Mouse (Mus musculus): ENCODE measurements at regions not wholly inside any gene's neighbourhood (a gene's known extent, or its start where the extent isn't known, plus 50 kb on each side); places are given as distances from the start of the nearest gene placed in this dataset.

DNA sequence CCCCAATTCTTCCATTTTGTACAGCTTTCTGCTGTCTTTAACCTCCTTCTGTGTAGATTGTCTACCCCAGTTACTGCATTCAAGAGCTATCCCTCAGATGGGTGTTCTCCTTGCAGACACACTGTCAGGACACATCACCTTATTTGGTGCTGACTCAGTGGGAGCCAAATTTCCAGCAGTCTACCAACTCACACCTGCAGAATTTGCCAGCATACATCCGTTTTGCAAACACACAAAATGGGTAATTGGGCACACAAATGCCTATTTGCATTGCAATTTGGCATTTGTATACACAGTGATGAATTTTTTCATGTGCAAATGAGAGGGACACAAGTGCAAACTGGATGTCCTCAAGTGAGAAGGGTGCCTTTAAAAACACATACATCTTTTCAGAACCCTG is 649.5 kb downstream of the Bcl11a start:
- no peak overlapping the region for H3K4me2 ChIP-seq (ENCODE audit: low read depth, low read length, severe bottlenecking)
- DNase-seq (ENCODE audit: low spot score) (no peak), ATAC-seq (replicated peaks; ENCODE audit: low FRiP score) (no peak)
- no peaks in the 10 kb centered on the region for H3K4me1 ChIP-seq (replicated peaks; ENCODE audit: control insufficient read depth, insufficient read depth, low read length)
- no peaks in the 10 kb centered on the region for H3K27me3 ChIP-seq (ENCODE audit: control insufficient read depth, insufficient read depth, low read length)
- H3K27ac ChIP-seq (ENCODE audit: low read depth, low read length): no peak overlapping the region
- H3K9ac ChIP-seq (ENCODE audit: low read length): no peak overlapping the region
- WGBS: 44% methylated on average over 1 of the region's 1 CpGs
- no peaks in the 10 kb centered on the region for H3K36me3 ChIP-seq (ENCODE audit: control insufficient read depth, insufficient read depth, low read length)
- H3K4me3 ChIP-seq (ENCODE audit: low read depth, low read length): no peak overlapping the region
- no peaks in the 10 kb centered on the region for H3K9me3 ChIP-seq (ENCODE audit: control insufficient read depth, low read length)

DNA sequence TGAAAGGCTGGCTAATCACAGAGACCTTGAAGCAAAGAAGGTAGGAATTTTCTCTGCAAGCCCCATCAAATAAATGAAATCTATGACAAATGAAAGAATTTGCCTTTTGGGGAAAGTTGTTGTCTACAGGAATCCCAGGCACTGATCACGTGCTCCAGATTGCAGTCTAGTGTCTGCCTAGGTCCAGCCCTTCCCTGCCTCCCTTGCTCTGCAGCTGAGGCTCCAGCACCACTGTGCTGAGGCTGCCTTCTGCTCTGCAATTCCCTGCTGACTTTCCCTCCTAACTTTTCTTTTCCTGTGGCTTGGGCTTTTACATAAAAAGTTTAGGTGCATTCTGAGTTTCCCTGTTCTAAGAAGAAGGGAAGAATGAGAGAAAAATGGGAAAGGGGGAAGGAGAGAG is 653.6 kb downstream of the Bcl11a start:
- H3K27ac ChIP-seq (ENCODE audit: low read depth, low read length): no peak overlapping the region
- no peak overlapping the region for H3K4me2 ChIP-seq (ENCODE audit: low read depth, low read length, severe bottlenecking)
- no peak overlapping the region for H3K9ac ChIP-seq (ENCODE audit: low read length)
- ATAC-seq (replicated peaks; ENCODE audit: low FRiP score): no peak
- H3K9me3 ChIP-seq (ENCODE audit: control insufficient read depth, low read length): no peaks in the 10 kb centered on the region
- no peaks in the 10 kb centered on the region for H3K27me3 ChIP-seq (ENCODE audit: control insufficient read depth, insufficient read depth, low read length)
- H3K4me3 ChIP-seq (ENCODE audit: low read depth, low read length): no peak overlapping the region
- WGBS: 24% methylated on average over 1 of the region's 1 CpGs
- DNase-seq (ENCODE audit: low spot score): no peak
- no peaks in the 10 kb centered on the region for H3K36me3 ChIP-seq (ENCODE audit: control insufficient read depth, insufficient read depth, low read length)
- no peaks in the 10 kb centered on the region for H3K4me1 ChIP-seq (replicated peaks; ENCODE audit: control insufficient read depth, insufficient read depth, low read length)

DNA sequence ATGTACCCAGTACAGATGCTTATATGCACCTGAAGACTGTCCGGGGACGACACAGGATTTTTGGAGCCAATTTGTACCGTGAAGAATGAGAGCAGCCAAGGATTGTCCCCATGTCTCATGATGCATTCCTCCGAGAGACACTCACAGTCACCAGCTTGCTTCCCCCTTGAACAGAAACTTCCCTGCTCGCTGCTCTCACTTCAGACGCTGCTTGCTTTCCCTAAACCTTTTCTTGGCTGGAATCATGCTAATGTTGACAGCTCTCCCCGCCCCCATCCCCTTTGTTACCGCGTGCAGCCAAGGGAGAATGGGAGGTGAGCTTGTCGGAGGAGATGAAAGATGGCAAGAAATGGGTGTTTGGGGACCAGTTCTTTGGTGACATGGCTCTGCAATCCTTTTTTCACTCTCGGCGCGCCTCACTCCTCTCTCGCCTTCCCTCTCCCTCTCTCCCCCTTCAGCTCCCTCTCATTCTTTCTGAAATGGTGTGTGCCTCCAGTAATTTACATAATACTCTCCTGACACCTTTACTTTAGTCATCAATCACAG is 661.9 kb downstream of the Bcl11a start:
- peaks cover 12% of the 10 kb centered on the region for H3K4me1 ChIP-seq (replicated peaks; ENCODE audit: control insufficient read depth, insufficient read depth, low read length)
- DNase-seq (ENCODE audit: low spot score) (peak; percentile 59), ATAC-seq (replicated peaks; ENCODE audit: low FRiP score) (peak; percentile 51)
- H3K9ac ChIP-seq (ENCODE audit: low read length): peak overlapping the region; percentile 12
- peak overlapping the region; percentile 4; the same call in 1 of the 2 replicates for H3K4me3 ChIP-seq (ENCODE audit: low read depth, low read length)
- 0 out of 2 replicates have a peak overlapping the region, but pooled peaks have one; percentile 38 for H3K27ac ChIP-seq (ENCODE audit: low read depth, low read length)
- WGBS: 3% methylated on average over 14 of the region's 14 CpGs
- H3K4me2 ChIP-seq (ENCODE audit: low read depth, low read length, severe bottlenecking): peak overlapping the region; percentile 39
- H3K36me3 ChIP-seq (ENCODE audit: control insufficient read depth, insufficient read depth, low read length): no peaks in the 10 kb centered on the region
- no peaks in the 10 kb centered on the region for H3K27me3 ChIP-seq (ENCODE audit: control insufficient read depth, insufficient read depth, low read length)
- H3K9me3 ChIP-seq (ENCODE audit: control insufficient read depth, low read length): no peaks in the 10 kb centered on the region

DNA sequence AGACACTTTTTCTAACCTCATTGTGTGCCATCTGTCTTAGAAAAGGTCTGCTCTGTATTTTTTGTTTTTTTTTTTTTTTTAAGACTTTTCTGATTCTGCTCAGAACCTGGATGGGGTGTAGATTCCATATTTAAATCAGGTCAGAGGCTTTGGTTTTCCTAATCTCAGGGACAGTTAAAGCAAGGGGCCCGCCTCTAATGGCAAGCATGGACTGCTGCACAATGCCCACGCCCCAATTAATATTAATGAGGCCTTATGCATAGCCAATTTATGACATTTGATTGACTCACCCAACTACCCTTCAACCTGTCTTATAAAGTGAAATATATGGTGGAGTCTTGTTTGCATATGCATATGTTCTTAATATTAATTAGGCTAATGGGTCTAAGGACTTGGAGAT is 662.6 kb downstream of the Bcl11a start:
- Histone ChIP-seq H3K9me3 (ENCODE audit: control insufficient read depth, low read length) (no peaks in the 10 kb centered on the region), H3K4me3 (ENCODE audit: low read depth, low read length) (no peak overlapping the region), H3K4me2 (ENCODE audit: low read depth, low read length, severe bottlenecking) (no peak overlapping the region; the same call in 1 of the 2 replicates), H3K27ac (ENCODE audit: low read depth, low read length) (no peak overlapping the region), H3K36me3 (ENCODE audit: control insufficient read depth, insufficient read depth, low read length) (no peaks in the 10 kb centered on the region), H3K4me1 (replicated peaks; ENCODE audit: control insufficient read depth, insufficient read depth, low read length) (peaks cover 12% of the 10 kb centered on the region), H3K27me3 (ENCODE audit: control insufficient read depth, insufficient read depth, low read length) (no peaks in the 10 kb centered on the region), H3K9ac (ENCODE audit: low read length) (no peak overlapping the region)
- 41% methylated on average over 2 of the region's 2 CpGs for WGBS
- DNase-seq (ENCODE audit: low spot score) (no peak), ATAC-seq (replicated peaks; ENCODE audit: low FRiP score) (peak; percentile 63)

DNA sequence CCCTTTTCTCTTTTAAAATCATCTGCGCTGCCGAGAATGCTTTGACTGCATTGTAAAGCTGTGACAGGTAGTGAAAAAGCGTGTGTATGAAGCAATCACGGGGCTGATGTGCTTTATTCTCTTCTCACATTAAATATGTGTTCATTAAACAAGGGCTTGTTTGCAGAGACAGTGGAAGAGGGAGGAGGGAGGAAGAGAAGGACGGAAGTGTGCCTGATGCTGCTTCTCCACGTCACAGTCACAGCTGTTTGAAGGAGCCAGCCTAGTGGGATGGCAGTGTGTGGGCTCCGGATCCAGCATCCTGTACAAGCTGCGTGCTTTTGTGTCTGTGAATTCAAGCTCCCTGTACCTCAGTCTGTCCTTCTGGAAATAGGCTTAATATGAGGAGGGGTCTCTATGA is 664.7 kb downstream of the Bcl11a start:
- WGBS: 40% methylated on average over 8 of the region's 8 CpGs
- Histone ChIP-seq H3K4me3 (ENCODE audit: low read depth, low read length) (no peak overlapping the region), H3K27ac (ENCODE audit: low read depth, low read length) (no peak overlapping the region), H3K36me3 (ENCODE audit: control insufficient read depth, insufficient read depth, low read length) (no peaks in the 10 kb centered on the region), H3K27me3 (ENCODE audit: control insufficient read depth, insufficient read depth, low read length) (no peaks in the 10 kb centered on the region), H3K9ac (ENCODE audit: low read length) (no peak overlapping the region), H3K4me1 (replicated peaks; ENCODE audit: control insufficient read depth, insufficient read depth, low read length) (peaks cover 12% of the 10 kb centered on the region), H3K9me3 (ENCODE audit: control insufficient read depth, low read length) (no peaks in the 10 kb centered on the region), H3K4me2 (ENCODE audit: low read depth, low read length, severe bottlenecking) (no peak overlapping the region)
- ATAC-seq (replicated peaks; ENCODE audit: low FRiP score): no peak
- no peak for DNase-seq (ENCODE audit: low spot score)

DNA sequence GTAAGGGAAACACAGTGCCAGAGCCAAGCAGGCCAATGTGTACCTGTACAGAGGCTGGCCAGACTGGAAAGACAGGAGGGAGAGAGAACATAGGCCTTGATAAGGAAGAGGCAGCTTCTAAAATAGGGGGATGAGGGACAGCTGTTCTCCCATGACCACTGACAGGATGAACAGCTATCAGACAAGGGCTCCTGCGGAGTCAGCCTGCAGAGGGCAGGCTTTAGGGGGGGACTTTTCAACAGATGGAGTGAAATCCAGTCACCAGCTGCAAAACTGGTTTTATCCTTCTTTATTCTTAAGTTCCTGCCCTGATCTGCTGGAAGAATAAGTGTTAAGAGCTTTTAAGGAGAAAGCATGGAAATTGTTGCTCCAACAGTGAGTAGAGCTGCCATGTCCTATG is 665.6 kb downstream of the Bcl11a start:
- Histone ChIP-seq H3K27ac (ENCODE audit: low read depth, low read length) (no peak overlapping the region), H3K36me3 (ENCODE audit: control insufficient read depth, insufficient read depth, low read length) (no peaks in the 10 kb centered on the region), H3K27me3 (ENCODE audit: control insufficient read depth, insufficient read depth, low read length) (no peaks in the 10 kb centered on the region), H3K9me3 (ENCODE audit: control insufficient read depth, low read length) (no peaks in the 10 kb centered on the region), H3K4me1 (replicated peaks; ENCODE audit: control insufficient read depth, insufficient read depth, low read length) (peaks cover 12% of the 10 kb centered on the region), H3K4me2 (ENCODE audit: low read depth, low read length, severe bottlenecking) (no peak overlapping the region), H3K4me3 (ENCODE audit: low read depth, low read length) (no peak overlapping the region), H3K9ac (ENCODE audit: low read length) (no peak overlapping the region)
- WGBS: 55% methylated on average over 1 of the region's 1 CpGs
- no peak for ATAC-seq (replicated peaks; ENCODE audit: low FRiP score)
- no peak for DNase-seq (ENCODE audit: low spot score)

DNA sequence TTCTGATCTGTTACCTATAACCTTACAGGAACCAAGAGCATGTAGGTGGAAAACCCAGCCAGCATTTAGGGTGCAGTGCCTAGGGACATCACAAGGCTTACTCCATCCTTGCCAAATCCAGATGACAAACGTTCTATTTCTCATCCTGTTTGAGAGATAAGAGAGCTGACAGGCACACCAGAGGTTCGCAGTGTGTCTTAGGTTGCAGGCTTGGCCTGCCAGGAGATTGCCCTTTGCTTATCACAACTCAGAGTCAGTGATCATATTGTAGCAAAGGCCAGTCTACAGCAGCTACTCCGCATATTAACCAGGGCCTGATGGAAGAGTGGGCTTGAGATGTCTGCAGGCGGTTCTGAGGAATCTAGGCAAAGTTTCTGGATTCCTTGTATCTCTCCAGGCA is 668.0 kb downstream of the Bcl11a start:
- no peak for ATAC-seq (replicated peaks; ENCODE audit: low FRiP score)

DNA sequence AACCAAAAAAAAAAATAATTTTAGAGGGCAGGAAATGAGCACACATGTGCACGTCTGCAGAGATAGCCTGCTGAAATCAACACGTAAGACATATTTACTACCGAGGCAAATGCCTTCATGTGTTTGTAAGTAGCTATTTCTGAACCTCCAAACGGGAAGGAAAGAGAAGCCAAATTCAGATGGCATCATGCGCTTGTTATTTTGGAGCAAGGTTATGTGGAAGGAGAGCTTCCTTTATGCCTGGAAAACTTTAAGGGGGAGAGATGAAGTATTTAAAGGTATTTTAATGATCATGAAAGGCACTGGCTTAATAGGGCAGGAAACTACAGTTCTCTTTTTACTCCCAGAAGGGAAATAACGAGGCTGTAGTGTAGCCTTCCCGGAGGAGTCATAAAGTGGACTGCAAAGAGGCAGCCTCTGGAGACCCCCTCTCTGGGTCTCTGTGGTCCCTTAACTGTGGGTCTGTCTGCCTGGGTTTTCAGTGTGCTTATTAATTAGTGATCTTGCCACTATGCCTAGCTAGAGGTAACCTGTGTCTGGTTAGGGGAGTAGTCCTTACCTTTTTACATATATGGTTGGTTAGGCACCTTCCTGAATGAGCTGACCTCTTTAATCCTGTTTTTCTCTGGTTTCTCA is 672.4 kb downstream of the Bcl11a start:
- no peak overlapping the region for H3K4me2 ChIP-seq (ENCODE audit: low read depth, low read length, severe bottlenecking)
- 71% methylated on average over 7 of the region's 7 CpGs for WGBS
- no peaks in the 10 kb centered on the region for H3K36me3 ChIP-seq (ENCODE audit: control insufficient read depth, insufficient read depth, low read length)
- ATAC-seq (replicated peaks; ENCODE audit: low FRiP score): no peak
- H3K9me3 ChIP-seq (ENCODE audit: control insufficient read depth, low read length): no peaks in the 10 kb centered on the region
- H3K9ac ChIP-seq (ENCODE audit: low read length): no peak overlapping the region
- H3K27ac ChIP-seq (ENCODE audit: low read depth, low read length): no peak overlapping the region
- no peaks in the 10 kb centered on the region for H3K4me1 ChIP-seq (replicated peaks; ENCODE audit: control insufficient read depth, insufficient read depth, low read length)
- H3K4me3 ChIP-seq (ENCODE audit: low read depth, low read length): no peak overlapping the region
- H3K27me3 ChIP-seq (ENCODE audit: control insufficient read depth, insufficient read depth, low read length): no peaks in the 10 kb centered on the region
- DNase-seq (ENCODE audit: low spot score): no peak

More for the DNA sequence above, 668.0 kb downstream of the Bcl11a start:
- WGBS: 89% methylated on average over 4 of the region's 4 CpGs
- peaks cover 6% of the 10 kb centered on the region for H3K4me1 ChIP-seq (replicated peaks; ENCODE audit: control insufficient read depth, insufficient read depth, low read length)
- no peaks in the 10 kb centered on the region for H3K9me3 ChIP-seq (ENCODE audit: control insufficient read depth, low read length)
- H3K36me3 ChIP-seq (ENCODE audit: control insufficient read depth, insufficient read depth, low read length): no peaks in the 10 kb centered on the region
- no peak for DNase-seq (ENCODE audit: low spot score)
- no peak overlapping the region for H3K27ac ChIP-seq (ENCODE audit: low read depth, low read length)
- no peak overlapping the region for H3K9ac ChIP-seq (ENCODE audit: low read length)
- H3K4me2 ChIP-seq (ENCODE audit: low read depth, low read length, severe bottlenecking): no peak overlapping the region
- no peaks in the 10 kb centered on the region for H3K27me3 ChIP-seq (ENCODE audit: control insufficient read depth, insufficient read depth, low read length)
- no peak overlapping the region for H3K4me3 ChIP-seq (ENCODE audit: low read depth, low read length)

DNA sequence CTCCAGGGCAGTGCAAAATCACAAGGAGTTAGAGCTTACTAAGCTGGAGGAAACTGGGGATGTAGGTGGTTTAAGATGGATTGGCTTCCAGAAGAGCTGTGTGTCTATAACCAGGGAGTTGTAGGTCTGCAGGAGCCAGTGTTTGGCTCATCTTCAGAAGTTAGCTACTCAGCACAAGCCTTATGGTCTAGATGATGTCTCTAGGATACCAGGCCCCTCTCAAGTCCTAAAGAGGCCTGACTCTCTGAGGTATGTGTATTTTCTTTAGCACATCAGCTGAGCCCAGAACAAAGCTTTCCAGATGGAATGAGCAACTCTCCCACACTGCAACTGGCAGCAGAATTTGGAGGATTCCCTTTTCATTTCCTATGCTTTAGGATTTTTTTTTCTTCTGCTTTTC is 680.3 kb downstream of the Bcl11a start:
- Histone ChIP-seq H3K9ac (ENCODE audit: low read length) (no peak overlapping the region), H3K4me3 (ENCODE audit: low read depth, low read length) (no peak overlapping the region), H3K27ac (ENCODE audit: low read depth, low read length) (no peak overlapping the region), H3K4me2 (ENCODE audit: low read depth, low read length, severe bottlenecking) (no peak overlapping the region), H3K27me3 (ENCODE audit: control insufficient read depth, insufficient read depth, low read length) (no peaks in the 10 kb centered on the region), H3K4me1 (replicated peaks; ENCODE audit: control insufficient read depth, insufficient read depth, low read length) (no peaks in the 10 kb centered on the region), H3K9me3 (ENCODE audit: control insufficient read depth, low read length) (no peaks in the 10 kb centered on the region), H3K36me3 (ENCODE audit: control insufficient read depth, insufficient read depth, low read length) (no peaks in the 10 kb centered on the region)
- no peak for ATAC-seq (replicated peaks; ENCODE audit: low FRiP score)
- DNase-seq (ENCODE audit: low spot score): no peak

Measured in forebrain, embryonic 11.5 days (tissue).